Comparison of ENCODE assay signal across 13 mouse cellular contexts in genomic region chr13:94395763-94396162, GRCm38 (mm10). TPM values are rescaled to one million over a fixed set of nuclear protein-coding genes. Genes with fewer than 3 reads are reported as not detected.
DNase-seq lines count a peak whose midpoint lies in the region; ATAC-seq and TF ChIP-seq lines count a peak whose summit lies in the region.
"Had no signal": no experiment of that assay in that cellular context is flagged by ENCODE, and none has a peak within 500 bp of the region (broad histone marks: within the 10 kb centered on the region; RNA-seq: fewer than 3 reads in every experiment).

No protein-coding gene starts in this region.

- no peak overlapping the region for H3K27ac ChIP-seq in liver, postnatal 0 days (ENCODE audit: low read depth)
- H3K27ac ChIP-seq: hindbrain, embryonic 15.5 days had no signal

- H3K9ac ChIP-seq in liver, postnatal 0 days (replicated peaks): no peak overlapping the region
- H3K9ac ChIP-seq: hindbrain, embryonic 15.5 days had no signal

- H3K9me3 ChIP-seq in liver, postnatal 0 days (ENCODE audit: low read length): no peaks in the 10 kb centered on the region
- H3K9me3 ChIP-seq: hindbrain, embryonic 15.5 days had no signal

- WGBS in liver, postnatal 0 days (ENCODE audit: insufficient replicate concordance): 87% methylated on average over 8 of the region's 8 CpGs

- no peak overlapping the region for H3K4me3 ChIP-seq in liver, postnatal 0 days (ENCODE audit: low read depth, low read length)
- H3K4me3 ChIP-seq: hindbrain, embryonic 15.5 days had no signal

- no peak overlapping the region for H3K4me2 ChIP-seq in liver, postnatal 0 days (ENCODE audit: low read depth, low read length)
- H3K4me2 ChIP-seq: hindbrain, embryonic 15.5 days had no signal

- intact Hi-C loops in heart, postnatal 10 days (cut with DNase I): no loop called here

- DNase-seq in cerebellum, adult 11-12 months: peak; percentile 43
- no peak for DNase-seq in cerebellum, postnatal 4 days (ENCODE audit: low spot score in 2 of 2)
- DNase-seq in layer of hippocampus, adult 11-12 months (ENCODE audit: low spot score): peak; percentile 26
- no peak for DNase-seq in layer of hippocampus, postnatal 25 days (ENCODE audit: extremely low spot score in 1 of 2, low spot score in 1 of 2)
- DNase-seq in cerebellum, adult 9-10 months: peak; percentile 52
- DNase-seq in heart, postnatal 10 days: peak; percentile 25 to 68
- no peak for DNase-seq in ovary, postnatal 36 days (ENCODE audit: low spot score)
- no peak for DNase-seq in liver, postnatal 0 days
- DNase-seq: kidney, postnatal 25 days; liver; thymus, adult 2 months had no signal

- TF ChIP-seq EP300 in liver, postnatal 0 days (IDR thresholded peaks at IDR 0.05; ENCODE audit: low read depth): no peak

- peaks cover 40% of the 10 kb centered on the region for H3K36me3 ChIP-seq in liver, postnatal 0 days (replicated peaks; ENCODE audit: insufficient read depth, low read length)
- H3K36me3 ChIP-seq: hindbrain, embryonic 15.5 days had no signal

- no peak for ATAC-seq in liver, postnatal 0 days
- ATAC-seq: lung, postnatal 0 days had no signal

- H3K4me1 ChIP-seq in liver, postnatal 0 days (ENCODE audit: insufficient read depth): no peaks in the 10 kb centered on the region

- no peaks in the 10 kb centered on the region for H3K27me3 ChIP-seq in liver, postnatal 0 days (ENCODE audit: insufficient read depth, low read length)
- H3K27me3 ChIP-seq: hindbrain, embryonic 15.5 days had no signal

- no peak for TF ChIP-seq CTCF in liver, postnatal 0 days (IDR thresholded peaks at IDR 0.05; ENCODE audit: low read depth)

RNA-seq across cellular contexts. Expression of gene Ap3b1, which starts 37.0 kb away (rescaled TPM):
- 10 to 100 TPM; 51.4 to 57.4 TPM for total RNA-seq in layer of hippocampus, postnatal 25 days (2021)
- total RNA-seq in heart, postnatal 10 days (2021): 10 to 100 TPM; 27.7 to 32.7 TPM
- polyA plus RNA-seq in liver, postnatal 0 days (2015; fragmentation: Nextera tagmentation; extraction: Ambion mirVana): 15.1 and 15.3 TPM in 2 replicates

Comparison
In these comparisons a context has a peak if more than half of its experiments do, and no peak if none do; other contexts are left out.
1. DNase-seq: peak in cerebellum, adult 11-12 months (single experiment), layer of hippocampus, adult 11-12 months (single experiment), cerebellum, adult 9-10 months (single experiment) and heart, postnatal 10 days (2 of 2); none in cerebellum, postnatal 4 days (0 of 2), layer of hippocampus, postnatal 25 days (0 of 2), ovary, postnatal 36 days (single experiment) and liver, postnatal 0 days (single experiment).